Mouse (Mus musculus) stomach, postnatal 0 days (tissue): ENCODE data around the gene Mapk8.

Source experiments
- CTCF ChIP-seq: IDR thresholded peaks from 2 replicates; pipeline ENCODE4 v1.5.1; 2016; ENCODE audit warnings: antibody characterized with exemption, low read depth, mild to moderate bottlenecking, moderate library complexity
- EP300 ChIP-seq: optimal IDR thresholded peaks from 2 replicates; pipeline ENCODE3; 2016; ENCODE audit warnings: antibody characterized with exemption

GRCm38 (mm10) chr14:33449296-33449840 is 2.4 kb upstream of the Mapk8 start:
- no peak for TF ChIP-seq CTCF
- TF ChIP-seq EP300: no peak
